Mouse (Mus musculus) kidney, embryonic 14.5 days (tissue): ENCODE data around the gene Tmem219. TPM values are rescaled to one million over a fixed set of nuclear protein-coding genes. Genes with fewer than 3 reads are reported as not detected.

ENCODE experiments used
- ATAC-seq: fragments of 200-750 bp; cut with Nextera tagmentation; 2 replicates; pipeline ENCODE4 v1.8.0; 2017; ENCODE audit warnings: moderate number of reproducible peaks, mild to moderate bottlenecking, moderate TSS enrichment, moderate library complexity; ENCODE audit not compliant: low FRiP score, low TSS enrichment
- H3K27ac ChIP-seq: fragments of 300-500 bp; sonication (generic); 2 replicates; pipeline ENCODE4 v1.5.1; 2014; ENCODE audit warnings: low read depth, mild to moderate bottlenecking, low read length, moderate library complexity, mixed read lengths
- H3K27me3 ChIP-seq: fragments of 300-500 bp; sonication (generic); 2 replicates; pipeline ENCODE4 v1.6.1; 2014; ENCODE audit warnings: mild to moderate bottlenecking, low read length; ENCODE audit not compliant: control insufficient read depth, insufficient read depth
- H3K36me3 ChIP-seq: fragments of 300-500 bp; sonication (generic); 2 replicates; pipeline ENCODE4 v1.6.1; 2014; ENCODE audit warnings: low read length, mixed read lengths; ENCODE audit not compliant: control insufficient read depth, insufficient read depth
- H3K4me1 ChIP-seq: fragments of 300-500 bp; sonication (generic); 2 replicates; pipeline ENCODE4 v1.6.1; 2014; ENCODE audit warnings: low read length, mixed read lengths; ENCODE audit not compliant: control insufficient read depth, insufficient read depth
- H3K4me2 ChIP-seq: fragments of 300-500 bp; sonication (generic); replicated peaks from 2 replicates; pipeline ENCODE4 v1.6.1; 2014; ENCODE audit warnings: low read depth, mild to moderate bottlenecking, low read length
- H3K4me3 ChIP-seq: fragments of 300-500 bp; sonication (generic); 2 replicates; pipeline ENCODE4 v1.5.1; 2014; ENCODE audit warnings: mild to moderate bottlenecking, low read length
- H3K9ac ChIP-seq: fragments of 300-500 bp; sonication (generic); 2 replicates; pipeline ENCODE4 v1.6.1; 2014; ENCODE audit warnings: low read depth, mild to moderate bottlenecking, low read length, moderate library complexity
- H3K9me3 ChIP-seq: fragments of 300-500 bp; sonication (generic); 2 replicates; pipeline ENCODE4 v1.6.1; 2016; ENCODE audit warnings: low read length; ENCODE audit not compliant: control insufficient read depth
- WGBS: fragments of 180-500 bp; shearing (Covaris S2); extraction: QIAGEN DNeasy Blood & Tissue Kit; methylation state at CpG from one replicate; pipeline ENCODE4 v1.1.7; 2014; 5-methylcytosine and 5-hydroxymethylcytosine counted together
- polyA plus RNA-seq: library from polyadenylated mRNA; unstranded; fragments of >200 nt; fragmentation: Nextera tagmentation; extraction: Ambion mirVana; gene quantifications from 2 replicates; pipeline ENCODE4 v1.2.1, GENCODE M21; 2014

Tmem219 gene
- polyA plus RNA-seq, 1 experiment from 2014 or later = 27.4 TPM

DNA sequence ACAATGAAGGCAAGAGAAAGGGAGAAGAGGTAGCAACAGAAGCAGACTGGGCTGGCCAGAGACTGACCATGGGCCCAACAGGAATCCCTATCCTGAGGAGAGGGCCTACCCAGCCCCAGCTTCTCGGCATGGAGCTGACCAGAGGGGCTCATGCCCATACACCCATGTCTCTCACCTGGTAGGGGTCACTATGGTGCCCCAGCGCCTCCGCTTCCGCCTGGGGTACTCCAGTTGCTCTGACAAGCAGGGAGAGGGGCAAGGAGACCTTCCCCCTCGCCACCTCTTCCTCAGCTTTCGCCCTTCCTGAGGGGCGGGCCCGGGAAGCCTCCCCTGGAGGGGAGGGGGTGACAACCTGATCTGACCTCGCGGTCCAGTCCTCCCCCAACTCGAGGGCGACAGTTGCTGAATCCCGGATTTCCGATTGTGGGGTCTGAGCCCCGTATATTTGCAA, 39.0 kb downstream of the Tmem219 start:
- peak overlapping the region; percentile 89 for H3K9ac ChIP-seq
- no peak for ATAC-seq
- H3K9me3 ChIP-seq = no peaks in the 10 kb centered on the region
- peaks cover 18% of the 10 kb centered on the region for H3K36me3 ChIP-seq
- peak overlapping the region; percentile 87 for H3K4me3 ChIP-seq
- no peaks in the 10 kb centered on the region for H3K27me3 ChIP-seq
- under 1% methylated on average over 15 of the region's 15 CpGs for WGBS
- H3K27ac ChIP-seq = peak overlapping the region; percentile 96; the same call in 1 of the 2 replicates
- H3K4me1 ChIP-seq = peaks cover 27% of the 10 kb centered on the region
- H3K4me2 ChIP-seq = peak overlapping the region; percentile 97

DNA sequence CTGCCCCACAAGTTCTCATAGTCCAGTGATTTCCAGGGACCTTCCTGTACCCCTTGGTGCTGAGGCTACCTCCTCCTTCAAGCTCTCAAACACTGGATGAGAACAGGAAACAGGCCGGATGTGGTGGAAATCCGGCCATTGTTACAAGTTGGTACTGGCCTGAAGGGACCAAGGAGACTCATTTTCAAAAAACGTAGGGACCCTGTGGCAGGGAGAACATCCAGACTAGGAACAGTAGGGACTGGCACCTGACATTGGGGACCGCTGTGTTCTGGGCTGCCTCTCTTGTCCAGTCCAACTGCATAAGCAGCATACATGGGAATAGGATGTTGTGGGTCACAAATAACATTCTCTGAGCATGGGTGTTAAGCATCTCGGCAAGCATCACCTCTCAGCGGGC, 41.7 kb downstream of the Tmem219 start:
- no peaks in the 10 kb centered on the region for H3K9me3 ChIP-seq
- H3K9ac ChIP-seq = peak overlapping the region; percentile 89; the same call in 1 of the 2 replicates
- H3K27ac ChIP-seq = peak overlapping the region; percentile 61; the same call in 1 of the 2 replicates
- WGBS = 71% methylated on average over 6 of the region's 6 CpGs
- no peak for ATAC-seq
- H3K27me3 ChIP-seq = no peaks in the 10 kb centered on the region
- peaks cover 46% of the 10 kb centered on the region for H3K36me3 ChIP-seq
- H3K4me2 ChIP-seq = peak overlapping the region; percentile 97; the same call in 1 of the 2 replicates
- H3K4me1 ChIP-seq = peaks cover 24% of the 10 kb centered on the region
- H3K4me3 ChIP-seq = no peak overlapping the region

DNA sequence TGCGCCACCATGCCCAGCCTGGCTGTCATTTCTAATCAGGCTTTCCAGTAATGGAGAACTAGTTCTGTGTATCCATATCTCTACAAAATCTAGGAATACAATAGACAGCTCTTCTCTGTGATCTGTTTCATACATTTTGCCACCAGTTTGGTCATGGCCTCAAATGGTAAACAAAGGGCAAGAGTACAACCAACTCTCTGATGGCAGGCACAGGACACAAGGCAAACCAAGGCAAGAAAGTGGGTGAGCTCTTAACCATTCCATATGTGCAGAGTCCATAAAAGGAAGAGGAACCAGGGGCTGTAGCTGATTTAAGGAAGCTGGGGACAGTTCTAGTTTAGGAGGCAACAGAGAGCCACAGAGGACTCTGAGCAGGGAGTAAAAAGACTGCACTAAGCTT, 45.5 kb downstream of the Tmem219 start:
- no peaks in the 10 kb centered on the region for H3K27me3 ChIP-seq
- no peak overlapping the region for H3K4me3 ChIP-seq
- WGBS = 90% methylated on average over 1 of the region's 1 CpGs
- H3K27ac ChIP-seq = no peak overlapping the region
- H3K9me3 ChIP-seq = no peaks in the 10 kb centered on the region
- H3K9ac ChIP-seq = no peak overlapping the region
- no peak overlapping the region for H3K4me2 ChIP-seq
- H3K4me1 ChIP-seq = peaks cover 12% of the 10 kb centered on the region
- ATAC-seq = no peak
- peaks cover 84% of the 10 kb centered on the region for H3K36me3 ChIP-seq

DNA sequence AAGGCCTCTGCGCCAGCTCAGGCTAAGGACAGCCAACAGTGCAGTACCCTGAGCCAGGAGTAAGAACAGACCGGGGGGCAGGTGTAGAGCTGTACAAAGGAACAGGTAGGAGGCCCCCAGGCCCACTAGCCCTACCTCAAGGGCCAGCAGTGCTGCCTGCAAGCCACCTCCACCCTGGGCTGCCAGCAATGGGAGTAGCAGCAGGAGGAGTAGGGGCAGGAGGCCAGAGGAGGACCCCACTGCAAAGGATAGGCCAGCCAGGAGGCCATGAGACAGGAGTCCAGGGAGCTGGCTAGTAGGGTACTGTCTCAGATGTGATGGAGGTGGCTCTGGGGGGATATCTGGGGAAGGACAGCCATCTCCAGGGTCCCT, 52.2 kb downstream of the Tmem219 start:
- Histone ChIP-seq H3K4me3 (no peak overlapping the region), H3K36me3 (peaks cover 99% of the 10 kb centered on the region), H3K27ac (no peak overlapping the region), H3K27me3 (no peaks in the 10 kb centered on the region), H3K9ac (no peak overlapping the region), H3K4me2 (no peak overlapping the region), H3K9me3 (no peaks in the 10 kb centered on the region), H3K4me1 (no peaks in the 10 kb centered on the region)
- WGBS = 97% methylated on average over 2 of the region's 2 CpGs
- no peak; the same call in 1 of the 2 replicates for ATAC-seq

DNA sequence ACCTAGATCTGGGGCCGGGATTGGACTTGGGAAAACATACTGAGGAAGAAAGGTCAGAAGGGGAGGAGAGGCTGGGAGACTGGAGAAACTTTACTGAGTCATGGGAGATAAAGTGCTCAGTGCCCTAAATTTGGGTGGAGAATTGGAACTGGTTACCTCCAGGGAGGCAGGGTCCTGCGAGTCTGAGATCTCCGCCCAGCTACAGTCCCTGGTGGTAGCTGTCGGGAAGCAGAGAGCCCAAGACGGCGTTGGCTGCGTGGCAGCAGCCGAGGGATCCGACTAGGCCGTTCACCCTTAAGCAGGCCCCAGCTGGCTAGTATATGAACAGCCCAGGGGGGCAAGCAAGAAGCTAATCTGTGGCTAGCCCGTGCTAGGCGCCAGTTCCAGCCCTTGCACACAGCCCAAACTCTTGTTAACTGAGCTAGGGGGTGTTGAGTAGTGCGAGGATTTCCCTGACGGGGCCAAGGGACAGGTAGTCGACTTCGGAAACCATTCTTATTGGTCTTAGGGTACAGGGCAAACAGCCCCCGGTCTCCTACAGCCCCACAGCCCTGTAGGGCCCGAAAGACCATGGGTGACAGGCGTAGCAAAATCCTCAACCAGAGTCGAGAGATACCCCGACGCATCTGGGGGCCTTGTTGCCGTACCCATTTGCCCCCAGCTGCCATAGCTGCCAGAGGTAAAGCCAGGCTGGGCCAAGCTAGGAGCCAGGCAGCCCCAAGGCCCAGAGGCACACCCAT, 52.8 kb downstream of the Tmem219 start:
- Histone ChIP-seq H3K4me3 (no peak overlapping the region), H3K4me2 (no peak overlapping the region), H3K27ac (no peak overlapping the region), H3K4me1 (no peaks in the 10 kb centered on the region), H3K36me3 (peaks cover 99% of the 10 kb centered on the region), H3K27me3 (no peaks in the 10 kb centered on the region), H3K9ac (no peak overlapping the region), H3K9me3 (no peaks in the 10 kb centered on the region)
- WGBS = 90% methylated on average over 23 of the region's 23 CpGs
- no peak for ATAC-seq

DNA sequence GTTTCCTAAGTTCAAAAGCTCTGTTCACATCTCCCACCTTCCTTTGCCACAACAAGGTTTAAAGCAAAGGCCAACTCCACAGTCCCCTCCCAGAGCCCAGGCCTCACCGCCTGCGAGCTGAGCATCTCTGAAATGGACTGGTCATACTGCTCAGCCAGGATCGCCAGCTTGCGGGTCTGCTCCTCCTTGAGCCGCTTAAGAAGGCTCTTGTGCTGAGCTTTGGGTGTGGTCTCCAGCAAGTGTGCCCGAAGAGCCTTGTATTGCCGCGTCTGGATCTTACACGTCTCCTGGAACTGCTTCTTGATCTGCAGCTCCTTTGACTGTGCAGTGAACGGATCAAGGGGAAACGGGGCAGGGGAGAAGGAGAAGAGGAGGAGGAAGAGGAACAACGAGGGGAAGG, 54.7 kb downstream of the Tmem219 start:
- Histone ChIP-seq H3K4me2 (no peak overlapping the region), H3K9ac (no peak overlapping the region), H3K4me1 (peaks cover 14% of the 10 kb centered on the region), H3K9me3 (no peaks in the 10 kb centered on the region), H3K4me3 (no peak overlapping the region), H3K36me3 (peaks cover 92% of the 10 kb centered on the region), H3K27me3 (no peaks in the 10 kb centered on the region), H3K27ac (no peak overlapping the region)
- 89% methylated on average over 12 of the region's 12 CpGs for WGBS
- no peak for ATAC-seq

DNA sequence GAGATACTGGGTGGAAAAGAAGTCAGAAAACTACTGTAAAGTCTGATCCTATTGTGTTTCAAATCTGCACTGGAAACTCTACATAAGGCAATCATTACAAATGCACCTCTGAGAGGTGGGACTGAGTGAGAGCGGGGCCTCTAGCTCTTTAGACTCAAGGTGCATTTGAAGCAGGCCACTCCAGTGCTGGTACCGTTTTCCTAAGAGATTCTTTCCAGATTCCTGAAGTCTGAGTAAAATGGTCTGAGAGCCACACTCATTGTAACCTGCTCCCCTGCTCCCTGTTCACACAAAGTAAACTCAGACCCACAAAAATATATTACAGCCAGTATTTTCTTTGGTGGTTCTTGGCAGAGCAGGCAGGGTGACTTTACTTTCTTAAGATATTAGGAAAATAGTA, 55.2 kb downstream of the Tmem219 start:
- Histone ChIP-seq H3K27ac (no peak overlapping the region), H3K4me2 (no peak overlapping the region), H3K4me1 (peaks cover 18% of the 10 kb centered on the region), H3K27me3 (no peaks in the 10 kb centered on the region), H3K4me3 (no peak overlapping the region), H3K9me3 (no peaks in the 10 kb centered on the region), H3K9ac (no peak overlapping the region), H3K36me3 (peaks cover 88% of the 10 kb centered on the region)
- no peak for ATAC-seq
- WGBS = 92% methylated on average over 2 of the region's 2 CpGs

DNA sequence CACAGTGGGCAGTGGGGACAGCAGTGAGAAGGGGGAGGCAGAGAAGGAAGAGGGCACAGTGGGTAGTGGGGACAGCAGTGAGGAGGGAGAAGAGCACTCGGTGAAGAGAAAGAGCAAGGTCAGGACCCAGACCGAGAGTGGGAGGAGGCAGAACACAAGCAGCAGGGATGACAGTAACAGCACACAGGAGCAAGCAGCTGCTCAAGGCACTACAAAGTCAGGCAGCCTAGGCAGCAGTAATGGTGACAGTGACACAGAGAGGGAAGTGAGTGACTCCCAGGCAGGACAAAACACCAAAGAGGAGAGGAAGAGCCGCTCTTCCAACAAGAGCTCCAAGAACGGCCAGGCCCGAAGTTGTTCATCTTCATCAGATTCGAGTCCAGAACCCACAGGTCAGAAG, 58.9 kb downstream of the Tmem219 start:
- Histone ChIP-seq H3K9me3 (no peaks in the 10 kb centered on the region), H3K9ac (peak overlapping the region; percentile 76), H3K27ac (peak overlapping the region; percentile 60), H3K27me3 (no peaks in the 10 kb centered on the region), H3K4me3 (peak overlapping the region; percentile 61), H3K36me3 (peaks cover 61% of the 10 kb centered on the region), H3K4me2 (peak overlapping the region; percentile 92), H3K4me1 (peaks cover 25% of the 10 kb centered on the region)
- 57% methylated on average over 6 of the region's 6 CpGs for WGBS
- ATAC-seq = peak; percentile 15; the same call in 1 of the 2 replicates

DNA sequence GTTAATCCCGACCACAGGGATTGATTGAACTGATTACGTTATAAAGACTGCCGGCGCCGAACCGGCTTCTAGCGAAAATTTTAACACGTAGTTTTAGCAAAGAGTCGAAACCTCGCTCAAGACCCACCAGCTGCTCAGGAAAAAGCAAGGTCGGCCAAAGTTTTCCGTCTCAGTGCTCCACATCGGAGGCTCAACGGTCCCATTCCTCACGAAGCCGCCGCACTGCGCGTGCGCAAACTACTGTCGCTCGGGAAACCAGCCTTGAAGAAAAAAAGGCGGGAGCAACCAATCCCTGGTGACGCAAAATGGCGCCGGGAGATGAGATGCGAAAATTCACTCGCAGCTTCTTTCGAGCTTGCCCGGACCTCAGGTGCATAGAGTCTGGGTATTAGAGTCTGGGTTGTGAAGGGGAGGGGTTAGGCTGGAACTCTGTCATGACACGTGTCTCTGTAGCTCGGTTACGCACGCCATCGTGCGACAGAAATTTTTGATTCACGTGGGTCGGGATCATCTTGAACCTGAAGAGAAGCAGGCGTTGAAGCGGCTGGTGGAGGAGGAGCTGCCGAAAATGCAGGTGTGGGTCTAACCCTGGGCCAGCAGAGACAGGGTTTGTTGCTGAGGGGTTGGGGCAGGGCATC, 60.5 kb downstream of the Tmem219 start, which contains the start of gene Ino80e:
Gene Ino80e (minus strand): TSS at position 231 of the 638 bp plus-strand sequence.
- peaks cover 25% of the 10 kb centered on the region for H3K4me1 ChIP-seq
- peak within 1 kb of the TSS; percentile 61 for H3K4me3 ChIP-seq
- peak within 1 kb of the TSS; percentile 92 for H3K4me2 ChIP-seq
- no peaks in the 10 kb centered on the region for H3K9me3 ChIP-seq
- peak; percentile 58 for ATAC-seq
- H3K27ac ChIP-seq = peak within 1 kb of the TSS; percentile 76
- under 1% methylated on average over 41 of the region's 41 CpGs for WGBS
- peaks cover 60% of the 10 kb centered on the region for H3K36me3 ChIP-seq
- peak within 1 kb of the TSS; percentile 76 for H3K9ac ChIP-seq
- H3K27me3 ChIP-seq = no peaks in the 10 kb centered on the region
